Mouse (Mus musculus) stomach, embryonic 16.5 days (tissue): Measurements from ENCODE around the gene Tmem116. TPM values are rescaled to one million over a fixed set of nuclear protein-coding genes. Genes with fewer than 3 reads are reported as not detected.

Source experiments
- ATAC-seq: fragments of 200-750 bp; cut with Nextera tagmentation; 2 replicates; pipeline ENCODE4 v1.8.0; 2017; ENCODE audit warnings: moderate number of reproducible peaks, moderate TSS enrichment; ENCODE audit not compliant: insufficient read depth, low FRiP score
- H3K27ac ChIP-seq: fragments of 300-500 bp; sonication (generic); 2 replicates; pipeline ENCODE4 v1.5.1; 2014; ENCODE audit warnings: low read length
- H3K27me3 ChIP-seq: fragments of 300-500 bp; sonication (generic); 2 replicates; pipeline ENCODE4 v1.6.1; 2014; ENCODE audit warnings: low read length, control low read depth, mixed read lengths; ENCODE audit not compliant: control insufficient read depth, insufficient read depth
- H3K36me3 ChIP-seq: fragments of 300-500 bp; sonication (generic); 2 replicates; pipeline ENCODE4 v1.6.1; 2014; ENCODE audit warnings: low read length; ENCODE audit not compliant: control insufficient read depth, insufficient read depth
- H3K4me1 ChIP-seq: fragments of 300-500 bp; sonication (generic); 2 replicates; pipeline ENCODE4 v1.6.1; 2014; ENCODE audit warnings: low read length, control low read depth, mixed read lengths; ENCODE audit not compliant: control insufficient read depth, insufficient read depth
- H3K4me2 ChIP-seq: fragments of 300-500 bp; sonication (generic); 2 replicates; pipeline ENCODE4 v1.6.1; 2014; ENCODE audit warnings: low read depth, low read length, mixed read lengths
- H3K4me3 ChIP-seq: fragments of 300-500 bp; sonication (generic); replicated peaks from 2 replicates; pipeline ENCODE4 v1.5.1; 2014; ENCODE audit warnings: mild to moderate bottlenecking, low read length
- H3K9ac ChIP-seq: fragments of 300-500 bp; sonication (generic); 2 replicates; pipeline ENCODE4 v1.6.1; 2014; ENCODE audit warnings: low read length
- H3K9me3 ChIP-seq: fragments of 300-500 bp; sonication (generic); replicated peaks from 2 replicates; pipeline ENCODE4 v1.6.1; 2016; ENCODE audit warnings: low read length, control low read depth; ENCODE audit not compliant: control insufficient read depth
- WGBS: fragments of 180-500 bp; shearing (Covaris S2); extraction: QIAGEN DNeasy Blood & Tissue Kit; methylation state at CpG from one replicate; pipeline ENCODE4 v1.1.7; 2014; 5-methylcytosine and 5-hydroxymethylcytosine counted together
- polyA plus RNA-seq: library from polyadenylated mRNA; unstranded; fragments of >200 nt; fragmentation: Nextera tagmentation; extraction: Ambion mirVana; gene quantifications from 2 replicates; pipeline ENCODE4 v1.2.1, GENCODE M21; 2015

Gene Tmem116
- polyA plus RNA-seq, 1 experiment from 2014 or later: 4.5 TPM

GRCm38 (mm10) chr5:121541235-121541634, 89.5 kb downstream of the Tmem116 start:
- Histone ChIP-seq H3K27ac (no peak overlapping the region), H3K27me3 (no peaks in the 10 kb centered on the region), H3K9me3 (no peaks in the 10 kb centered on the region), H3K4me1 (peaks cover 10% of the 10 kb centered on the region), H3K4me3 (no peak overlapping the region), H3K4me2 (no peak overlapping the region), H3K9ac (no peak overlapping the region), H3K36me3 (no peaks in the 10 kb centered on the region)
- ATAC-seq: no peak
- WGBS: 82% methylated on average over 7 of the region's 7 CpGs

DNA sequence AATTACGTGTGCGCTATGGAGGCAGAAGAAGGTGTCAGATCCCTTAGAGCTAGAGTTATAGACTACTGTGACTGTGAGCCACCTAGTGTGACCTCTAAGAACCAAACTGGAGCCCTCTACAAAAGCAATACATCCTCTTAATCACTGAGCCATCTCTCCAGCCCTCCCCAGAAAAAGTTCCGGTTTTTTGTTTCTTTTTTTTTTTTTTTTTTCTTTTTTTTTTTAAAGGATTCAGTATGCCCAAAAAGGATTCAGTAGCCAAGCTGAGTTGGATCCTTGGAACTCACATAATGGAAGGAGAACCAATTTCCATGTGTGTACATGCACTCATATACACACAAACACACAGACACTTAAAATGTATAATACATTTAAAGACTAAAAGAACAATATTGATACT, 91.7 kb downstream of the Tmem116 start:
- Histone ChIP-seq H3K36me3 (no peaks in the 10 kb centered on the region), H3K27me3 (no peaks in the 10 kb centered on the region), H3K4me2 (no peak overlapping the region), H3K4me3 (no peak overlapping the region), H3K9me3 (no peaks in the 10 kb centered on the region), H3K9ac (no peak overlapping the region), H3K4me1 (peaks cover 16% of the 10 kb centered on the region), H3K27ac (no peak overlapping the region)
- ATAC-seq: no peak
- 75% methylated on average over 3 of the region's 3 CpGs for WGBS

GRCm38 (mm10) chr5:121544910-121545792, 93.5 kb downstream of the Tmem116 start, which contains the start of the genes Adam1a and Gm42878:
TSS of gene Adam1a (minus strand) at chr5:121545482.
TSS of gene Gm42878 (minus strand) at chr5:121545482.
- under 1% methylated on average over 58 of the region's 97 CpGs for WGBS
- Histone ChIP-seq H3K4me2 (peak within 1 kb of the TSS; percentile 96), H3K27ac (peak within 1 kb of the TSS; percentile 84), H3K27me3 (no peaks in the 10 kb centered on the region), H3K9ac (peak within 1 kb of the TSS; percentile 97), H3K4me1 (peaks cover 16% of the 10 kb centered on the region), H3K36me3 (no peaks in the 10 kb centered on the region), H3K4me3 (peak within 1 kb of the TSS; percentile 99), H3K9me3 (no peaks in the 10 kb centered on the region)
- peak; percentile 65 for ATAC-seq

GRCm38 (mm10) chr5:121545793-121546529, 94.3 kb downstream of the Tmem116 start, which contains the start of gene Mapkapk5:
TSS of gene Mapkapk5 (minus strand) at chr5:121545905.
- no peaks in the 10 kb centered on the region for H3K27me3 ChIP-seq
- H3K4me2 ChIP-seq: peak within 1 kb of the TSS; percentile 96
- peaks cover 16% of the 10 kb centered on the region for H3K4me1 ChIP-seq
- H3K9ac ChIP-seq: peak within 1 kb of the TSS; percentile 97
- H3K4me3 ChIP-seq: peak within 1 kb of the TSS; percentile 99
- no peaks in the 10 kb centered on the region for H3K36me3 ChIP-seq
- no peaks in the 10 kb centered on the region for H3K9me3 ChIP-seq
- H3K27ac ChIP-seq: peak within 1 kb of the TSS; percentile 84
- WGBS: 1% methylated on average over 53 of the region's 55 CpGs
- ATAC-seq: peak; percentile 95

DNA sequence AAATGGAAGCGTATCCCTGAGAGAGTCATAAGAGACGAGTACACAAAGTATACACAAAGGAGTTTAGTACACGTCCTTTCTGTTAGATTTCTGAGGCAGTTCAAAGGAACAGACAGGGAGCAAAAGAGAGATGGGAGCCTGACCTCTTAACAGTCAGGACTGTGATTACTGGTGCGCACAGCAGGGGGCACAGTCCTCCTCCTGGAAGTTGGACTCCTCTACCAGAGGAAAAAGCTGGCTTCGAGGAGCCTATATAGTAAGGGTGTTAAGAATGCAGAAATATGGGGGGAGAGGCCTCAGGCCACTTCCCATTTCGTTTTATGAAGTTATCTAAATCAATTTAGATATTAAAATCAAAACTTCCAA, 94.8 kb downstream of the Tmem116 start:
- Histone ChIP-seq H3K36me3 (no peaks in the 10 kb centered on the region), H3K27me3 (no peaks in the 10 kb centered on the region), H3K4me2 (peak overlapping the region; percentile 49), H3K9me3 (no peaks in the 10 kb centered on the region), H3K4me1 (peaks cover 16% of the 10 kb centered on the region), H3K27ac (peak overlapping the region; percentile 84; the same call in 1 of the 2 replicates), H3K9ac (peak overlapping the region; percentile 97), H3K4me3 (peak overlapping the region; percentile 99)
- WGBS: 24% methylated on average over 6 of the region's 6 CpGs
- no peak; the same call in 1 of the 2 replicates for ATAC-seq

DNA sequence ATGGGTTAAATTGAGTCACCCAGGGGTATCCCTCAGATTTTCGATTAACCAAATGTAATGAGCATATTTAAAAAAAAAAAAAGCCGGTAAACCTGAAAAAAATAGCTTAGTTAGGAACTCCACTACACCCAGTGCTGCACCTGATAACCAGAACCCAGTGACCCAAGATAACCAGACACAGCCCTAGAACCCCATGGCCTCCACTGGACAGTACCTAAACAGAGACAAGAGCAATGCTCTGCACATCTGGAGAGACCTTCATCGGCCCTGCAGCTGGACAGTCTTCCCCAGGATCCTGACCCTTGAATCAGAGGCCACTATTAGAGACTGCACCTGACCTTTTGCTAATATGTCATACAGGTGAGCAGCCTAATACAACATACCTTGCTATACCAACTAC, 95.4 kb downstream of the Tmem116 start:
- H3K9me3 ChIP-seq: no peaks in the 10 kb centered on the region
- H3K36me3 ChIP-seq: no peaks in the 10 kb centered on the region
- H3K27me3 ChIP-seq: no peaks in the 10 kb centered on the region
- no peak overlapping the region for H3K9ac ChIP-seq
- H3K4me2 ChIP-seq: no peak overlapping the region
- ATAC-seq: no peak
- H3K4me3 ChIP-seq: no peak overlapping the region
- H3K4me1 ChIP-seq: peaks cover 16% of the 10 kb centered on the region
- WGBS: 89% methylated on average over 3 of the region's 3 CpGs
- no peak overlapping the region for H3K27ac ChIP-seq

DNA sequence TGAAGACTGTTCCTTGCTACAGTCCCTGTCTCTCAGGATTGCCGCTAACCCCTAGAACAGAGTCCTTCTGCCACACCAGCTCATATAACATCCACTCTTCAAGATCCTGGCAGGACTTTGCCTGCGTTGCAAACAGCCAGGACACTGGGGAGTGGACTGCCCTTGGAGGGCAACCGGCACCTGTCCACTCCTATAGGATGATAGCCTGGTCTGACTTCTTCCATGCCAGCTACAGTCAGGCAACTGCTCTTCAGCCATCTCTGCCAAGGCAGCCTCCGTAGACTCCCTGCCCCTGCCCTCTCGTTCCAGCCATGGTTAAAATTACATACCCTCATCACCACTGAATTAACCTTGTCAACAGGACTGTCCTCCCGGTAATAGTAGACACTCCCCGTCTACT, 97.5 kb downstream of the Tmem116 start:
- Histone ChIP-seq H3K4me3 (no peak overlapping the region), H3K27ac (no peak overlapping the region), H3K36me3 (no peaks in the 10 kb centered on the region), H3K4me1 (peaks cover 12% of the 10 kb centered on the region), H3K9me3 (no peaks in the 10 kb centered on the region), H3K27me3 (no peaks in the 10 kb centered on the region), H3K4me2 (no peak overlapping the region), H3K9ac (no peak overlapping the region)
- no peak for ATAC-seq
- WGBS: 85% methylated on average over 7 of the region's 7 CpGs

- H3K36me3 ChIP-seq: no peaks in the 10 kb centered on the region
- no peaks in the 10 kb centered on the region for H3K9me3 ChIP-seq
- no peaks in the 10 kb centered on the region for H3K27me3 ChIP-seq
- H3K9ac ChIP-seq: no peak overlapping the region
- 0 out of 2 replicates have a peak, but pooled peaks cover 4% of the 10 kb centered on the region for H3K4me1 ChIP-seq
- H3K4me2 ChIP-seq: no peak overlapping the region
- ATAC-seq: no peak
- 77% methylated on average over 3 of the region's 3 CpGs for WGBS
- H3K27ac ChIP-seq: no peak overlapping the region
- no peak overlapping the region for H3K4me3 ChIP-seq
Measured at GRCm38 (mm10) chr5:121562436-121562835, 110.7 kb downstream of the Tmem116 start.

DNA sequence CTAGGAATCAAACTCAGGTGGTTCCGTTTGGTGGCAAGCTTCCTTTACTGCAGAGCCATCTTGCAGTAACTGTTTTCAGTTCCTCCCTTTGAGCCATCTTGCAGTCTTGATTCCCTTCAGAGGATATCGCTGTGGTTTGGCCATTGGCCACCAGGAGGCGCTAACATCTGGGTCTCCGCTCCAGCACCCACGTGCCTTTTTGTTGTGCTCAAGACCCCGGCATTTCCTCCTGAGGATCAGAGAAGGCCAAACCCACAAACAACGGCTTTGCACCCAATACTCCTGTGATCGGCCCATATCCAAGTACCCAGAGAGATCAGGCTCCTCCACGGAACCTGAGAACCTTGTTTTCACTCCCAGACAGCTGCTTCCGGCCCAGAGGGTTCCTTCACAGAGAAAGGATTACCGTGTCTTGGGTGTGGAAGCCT, 112.8 kb downstream of the Tmem116 start:
- peak; percentile 22; the same call in 1 of the 2 replicates for ATAC-seq
- WGBS: 10% methylated on average over 11 of the region's 11 CpGs
- Histone ChIP-seq H3K4me3 (peak overlapping the region; percentile 28), H3K27ac (no peak overlapping the region), H3K9ac (peak overlapping the region; percentile 55; the same call in 1 of the 2 replicates), H3K4me1 (0 out of 2 replicates have a peak, but pooled peaks cover 4% of the 10 kb centered on the region), H3K9me3 (no peaks in the 10 kb centered on the region), H3K27me3 (no peaks in the 10 kb centered on the region), H3K36me3 (no peaks in the 10 kb centered on the region), H3K4me2 (peak overlapping the region; percentile 52)
